In the genomic region with DNA sequence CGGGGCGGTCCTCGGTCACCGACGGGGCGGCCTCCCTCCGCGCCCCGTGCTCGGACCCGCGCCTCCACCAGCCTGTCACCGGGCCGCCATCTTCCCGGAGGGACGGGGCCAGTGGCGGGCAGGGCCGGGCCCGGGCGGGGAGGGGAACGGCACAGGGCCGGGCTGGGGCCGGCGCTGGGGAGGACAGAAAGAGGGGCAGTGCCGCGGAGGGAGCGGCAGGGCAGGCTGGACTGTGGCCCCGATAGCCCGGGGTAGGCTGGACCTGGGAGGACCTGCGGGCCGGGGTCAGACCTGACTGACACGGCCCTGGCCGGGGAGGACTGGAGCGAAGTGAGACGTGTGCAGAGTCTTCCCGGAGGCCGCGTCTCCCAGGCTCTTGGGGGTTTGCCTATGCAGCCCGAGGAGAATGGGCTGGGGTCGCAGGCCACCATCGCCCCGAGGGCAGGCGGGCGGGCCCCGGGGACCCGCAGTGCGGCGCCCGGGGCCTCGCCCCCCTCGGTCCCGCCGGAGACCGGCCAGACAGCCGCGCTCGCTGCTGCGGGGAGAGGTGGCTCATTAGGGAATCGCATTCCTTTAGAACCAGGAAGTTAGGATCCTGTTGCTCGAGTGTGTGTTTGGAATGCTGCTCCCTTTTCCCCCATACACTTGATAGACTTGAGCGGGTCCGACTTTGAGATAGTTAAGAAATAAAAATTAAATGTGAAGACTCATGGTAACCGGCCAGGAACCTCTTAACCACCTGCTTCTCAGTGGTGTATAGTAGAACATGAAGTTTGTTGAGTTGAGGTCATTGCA, we compare ENCODE assay signal across 1 mouse cellular context.
TF ChIP-seq lines count a peak whose summit lies in the region.

No protein-coding gene starts in this region.

TF ChIP-seq in CH12.LX, 34 proteins besides CTCF, POLR2A, EP300 and RAD21 (continued from another document):
- no peak for TF ChIP-seq GABPA (IDR thresholded peaks at IDR 0.05; ENCODE audit: insufficient replicate concordance, low read depth, low read length)
- TF ChIP-seq ZNF384 (IDR thresholded peaks at IDR 0.05; ENCODE audit: low read depth, low read length): no peak
- no peak for TF ChIP-seq MXI1 (IDR thresholded peaks at IDR 0.05; ENCODE audit: low read depth, low read length)
- TF ChIP-seq USF1 (IDR thresholded peaks at IDR 0.05; ENCODE audit: low read depth, low read length): no peak
- TF ChIP-seq ZC3H11A (IDR thresholded peaks at IDR 0.05; ENCODE audit: low read depth, low read length): no peak
